In genomic region chr14:73759986-73760385, GRCm38 (mm10) we compare ENCODE assay signal across 27 mouse cellular contexts.
DNase-seq lines count a peak whose midpoint lies in the region; ATAC-seq and TF ChIP-seq lines count a peak whose summit lies in the region.
"Had no signal": no experiment of that assay in that cellular context is flagged by ENCODE, and none has a peak within 500 bp of the region (broad histone marks: within the 10 kb centered on the region; RNA-seq: fewer than 3 reads in every experiment).

No protein-coding gene starts in this region.

- H3K79me2 ChIP-seq in liver, adult 2 months (ENCODE audit: control insufficient read depth, insufficient read depth, low read length) = no peaks in the 10 kb centered on the region

- no peak for TF ChIP-seq CTCF in liver, adult 2 months (IDR thresholded peaks at IDR 0.05; ENCODE audit: low read depth, low read length)

- WGBS in forebrain, embryonic 14.5 days = 29% methylated on average over 1 of the region's 1 CpGs
- 66% methylated on average over 1 of the region's 1 CpGs for WGBS in forebrain, embryonic 11.5 days
- 16% methylated on average over 1 of the region's 1 CpGs for WGBS in liver, adult 2 months
- 59% methylated on average over 1 of the region's 1 CpGs for WGBS in liver, embryonic 11.5 days

- H3K4me1 ChIP-seq in forebrain, embryonic 14.5 days (ENCODE audit: control insufficient read depth, insufficient read depth, low read length) = no peaks in the 10 kb centered on the region
- H3K4me1 ChIP-seq in forebrain, embryonic 11.5 days (replicated peaks; ENCODE audit: control insufficient read depth, insufficient read depth, low read length) = no peaks in the 10 kb centered on the region
- H3K4me1 ChIP-seq in liver, adult 2 months (ENCODE audit: control insufficient read depth, insufficient read depth, low read length) = no peaks in the 10 kb centered on the region
- no peaks in the 10 kb centered on the region for H3K4me1 ChIP-seq in liver, embryonic 11.5 days (replicated peaks; ENCODE audit: control insufficient read depth, insufficient read depth, low read length)
- H3K4me1 ChIP-seq: embryonic facial prominence, embryonic 15.5 days; heart, embryonic 15.5 days; hindbrain, embryonic 15.5 days; intestine, embryonic 15.5 days; limb, embryonic 13.5 days; lung, embryonic 15.5 days had no signal

- no peak for ATAC-seq in forebrain, embryonic 14.5 days
- ATAC-seq in forebrain, embryonic 11.5 days (replicated peaks; ENCODE audit: low FRiP score) = no peak
- no peak for ATAC-seq in liver, embryonic 11.5 days (replicated peaks; ENCODE audit: low FRiP score)
- ATAC-seq: activated CD4-positive, CD25-positive, alpha-beta regulatory T cell, adult 4 months; intestine, embryonic 15.5 days had no signal

- TF ChIP-seq POLR2A in liver, adult 2 months (IDR thresholded peaks at IDR 0.05; ENCODE audit: extremely low read depth, insufficient read depth, low read length) = no peak

- no peaks in the 10 kb centered on the region for H3K27me3 ChIP-seq in forebrain, embryonic 14.5 days (replicated peaks; ENCODE audit: control insufficient read depth, insufficient read depth, low read length)
- no peaks in the 10 kb centered on the region for H3K27me3 ChIP-seq in forebrain, embryonic 11.5 days (ENCODE audit: control insufficient read depth, insufficient read depth, low read length)
- no peaks in the 10 kb centered on the region for H3K27me3 ChIP-seq in liver, adult 2 months (ENCODE audit: control insufficient read depth, insufficient read depth, low read length)
- no peaks in the 10 kb centered on the region for H3K27me3 ChIP-seq in liver, embryonic 11.5 days (replicated peaks; ENCODE audit: control insufficient read depth, insufficient read depth, low read length)
- H3K27me3 ChIP-seq: embryonic facial prominence, embryonic 15.5 days; heart, embryonic 15.5 days; hindbrain, embryonic 15.5 days; intestine, embryonic 15.5 days; limb, embryonic 13.5 days; lung, embryonic 15.5 days had no signal

- no peaks in the 10 kb centered on the region for H3K9me3 ChIP-seq in forebrain, embryonic 14.5 days (replicated peaks; ENCODE audit: control insufficient read depth, low read length)
- no peaks in the 10 kb centered on the region for H3K9me3 ChIP-seq in forebrain, embryonic 11.5 days (ENCODE audit: control insufficient read depth, low read length)
- H3K9me3 ChIP-seq in liver, embryonic 11.5 days (ENCODE audit: control insufficient read depth, low read length) = no peaks in the 10 kb centered on the region
- H3K9me3 ChIP-seq: embryonic facial prominence, embryonic 15.5 days; heart, embryonic 15.5 days; hindbrain, embryonic 15.5 days; intestine, embryonic 15.5 days; limb, embryonic 13.5 days; lung, embryonic 15.5 days had no signal

- no peak overlapping the region for H3K4me3 ChIP-seq in forebrain, embryonic 14.5 days (ENCODE audit: low read depth, low read length)
- no peak overlapping the region for H3K4me3 ChIP-seq in forebrain, embryonic 11.5 days (ENCODE audit: low read depth, low read length)
- H3K4me3 ChIP-seq in liver, adult 2 months (ENCODE audit: insufficient read depth, low read depth, low read length) = no peak overlapping the region
- H3K4me3 ChIP-seq in liver, embryonic 11.5 days (ENCODE audit: low read depth, low read length) = no peak overlapping the region
- H3K4me3 ChIP-seq: embryonic facial prominence, embryonic 15.5 days; gastrocnemius, adult 2 months; heart, embryonic 15.5 days; hindbrain, embryonic 15.5 days; intestine, embryonic 15.5 days; layer of hippocampus, adult 2 months; limb, embryonic 13.5 days; lung, embryonic 15.5 days had no signal

- peak; percentile 31 for DNase-seq in forebrain, embryonic 14.5 days (ENCODE audit: low spot score)
- no peak for DNase-seq in forebrain, embryonic 11.5 days (ENCODE audit: low spot score)
- peak; percentile 1 for DNase-seq in liver, adult 2 months (ENCODE audit: extremely low read depth, low read depth, low spot score)
- DNase-seq in liver, embryonic 11.5 days (ENCODE audit: low spot score) = no peak
- DNase-seq in right cerebral cortex, adult 18-20 months = peak; percentile 37
- DNase-seq in right cerebral cortex, postnatal 4 days = no peak
- DNase-seq in layer of hippocampus, postnatal 25 days (ENCODE audit: extremely low spot score in 1 of 2, low spot score in 1 of 2) = no peak
- DNase-seq: adrenal gland, postnatal 25 days; cerebellum, adult 11-12 months; cerebellum, postnatal 36 days; embryo, embryonic 11 days; gastrocnemius, adult 2 months; heart, postnatal 4 days; kidney, adult 8-10 months; kidney, postnatal 14 days; layer of hippocampus, postnatal 36 days; thymus, postnatal 25 days had no signal

- no peaks in the 10 kb centered on the region for H3K36me3 ChIP-seq in forebrain, embryonic 14.5 days (ENCODE audit: control insufficient read depth, insufficient read depth, low read length)
- H3K36me3 ChIP-seq in forebrain, embryonic 11.5 days (ENCODE audit: control insufficient read depth, insufficient read depth, low read length) = no peaks in the 10 kb centered on the region
- no peaks in the 10 kb centered on the region for H3K36me3 ChIP-seq in liver, adult 2 months (ENCODE audit: control insufficient read depth, insufficient read depth, low read length)
- H3K36me3 ChIP-seq in liver, embryonic 11.5 days (ENCODE audit: control insufficient read depth, insufficient read depth, low read length) = no peaks in the 10 kb centered on the region
- H3K36me3 ChIP-seq: embryonic facial prominence, embryonic 15.5 days; heart, embryonic 15.5 days; hindbrain, embryonic 15.5 days; intestine, embryonic 15.5 days; limb, embryonic 13.5 days; lung, embryonic 15.5 days had no signal

- H3K9ac ChIP-seq in forebrain, embryonic 14.5 days (ENCODE audit: low read length) = no peak overlapping the region
- no peak overlapping the region for H3K9ac ChIP-seq in forebrain, embryonic 11.5 days (ENCODE audit: low read length)
- H3K9ac ChIP-seq in liver, adult 2 months (ENCODE audit: low read depth, low read length) = no peak overlapping the region
- H3K9ac ChIP-seq in liver, embryonic 11.5 days (ENCODE audit: low read depth, low read length) = no peak overlapping the region
- H3K9ac ChIP-seq: embryonic facial prominence, embryonic 15.5 days; heart, embryonic 15.5 days; hindbrain, embryonic 15.5 days; intestine, embryonic 15.5 days; limb, embryonic 13.5 days; liver, embryonic 14.5 days; lung, embryonic 15.5 days had no signal

- H3K27ac ChIP-seq in forebrain, embryonic 14.5 days (ENCODE audit: low read depth, low read length) = no peak overlapping the region
- H3K27ac ChIP-seq in forebrain, embryonic 11.5 days (ENCODE audit: low read depth, low read length) = no peak overlapping the region
- no peak overlapping the region for H3K27ac ChIP-seq in liver, adult 2 months (replicated peaks; ENCODE audit: insufficient read depth, low read depth, low read length)
- no peak overlapping the region for H3K27ac ChIP-seq in liver, embryonic 11.5 days (ENCODE audit: low read depth, low read length)
- H3K27ac ChIP-seq: embryonic facial prominence, embryonic 15.5 days; gastrocnemius, adult 2 months; heart, embryonic 15.5 days; hindbrain, embryonic 15.5 days; intestine, embryonic 15.5 days; layer of hippocampus, adult 2 months; limb, embryonic 13.5 days; liver, embryonic 14.5 days; lung, embryonic 15.5 days had no signal

- no peak overlapping the region for H3K4me2 ChIP-seq in forebrain, embryonic 14.5 days (ENCODE audit: low read length)
- H3K4me2 ChIP-seq in forebrain, embryonic 11.5 days (ENCODE audit: low read depth, low read length, severe bottlenecking) = no peak overlapping the region
- H3K4me2 ChIP-seq in liver, embryonic 11.5 days = no peak overlapping the region
- H3K4me2 ChIP-seq: embryonic facial prominence, embryonic 15.5 days; heart, embryonic 15.5 days; hindbrain, embryonic 15.5 days; intestine, embryonic 15.5 days; limb, embryonic 13.5 days; lung, embryonic 15.5 days; midbrain, embryonic 11.5 days had no signal

Comparison
In these comparisons a context has a peak if more than half of its experiments do, and no peak if none do; other contexts are left out.
1. DNase-seq: peak in forebrain, embryonic 14.5 days (single experiment), liver, adult 2 months (single experiment) and right cerebral cortex, adult 18-20 months (single experiment); none in forebrain, embryonic 11.5 days (single experiment), liver, embryonic 11.5 days (single experiment), right cerebral cortex, postnatal 4 days (single experiment) and layer of hippocampus, postnatal 25 days (0 of 2).